Mouse (Mus musculus): ENCODE data around the gene Uhrf1. TPM values are rescaled to one million over a fixed set of nuclear protein-coding genes. Genes with fewer than 3 reads are reported as not detected.

Uhrf1 gene
- polyA plus RNA-seq, 1 experiment from 2014 or later = 21.5 TPM

GRCm38 (mm10) chr17:56337190-56337589, 34.1 kb downstream of the Uhrf1 start:
- no peak overlapping the region for H3K9ac ChIP-seq (replicated peaks; ENCODE audit: low read length)
- peak; percentile 61 for DNase-seq
- H3K36me3 ChIP-seq (ENCODE audit: control insufficient read depth, insufficient read depth, low read length) = 0 out of 2 replicates have a peak, but pooled peaks cover 5% of the 10 kb centered on the region
- H3K4me1 ChIP-seq (ENCODE audit: control insufficient read depth, insufficient read depth, low read length) = peaks cover 6% of the 10 kb centered on the region; the same call in 1 of the 2 replicates
- no peak for ATAC-seq (ENCODE audit: low FRiP score, low TSS enrichment)
- no peak overlapping the region for H3K4me3 ChIP-seq (replicated peaks; ENCODE audit: low read depth, low read length)
- H3K27ac ChIP-seq (replicated peaks; ENCODE audit: low read depth, low read length) = no peak overlapping the region
- no peaks in the 10 kb centered on the region for H3K27me3 ChIP-seq (ENCODE audit: control insufficient read depth, insufficient read depth, low read length)
- 61% methylated on average over 4 of the region's 4 CpGs for WGBS
- no peaks in the 10 kb centered on the region for H3K9me3 ChIP-seq (ENCODE audit: control insufficient read depth, low read length)
- H3K4me2 ChIP-seq (ENCODE audit: low read length) = no peak overlapping the region

GRCm38 (mm10) chr17:56337791-56338190, 34.7 kb downstream of the Uhrf1 start:
- no peak overlapping the region for H3K4me2 ChIP-seq (ENCODE audit: low read length)
- no peak for ATAC-seq (ENCODE audit: low FRiP score, low TSS enrichment)
- 98% methylated on average over 6 of the region's 6 CpGs for WGBS

GRCm38 (mm10) chr17:56338909-56339308, 35.8 kb downstream of the Uhrf1 start:
- ATAC-seq (ENCODE audit: low FRiP score, low TSS enrichment) (no peak), DNase-seq (no peak)
- peaks cover 6% of the 10 kb centered on the region; the same call in 1 of the 2 replicates for H3K4me1 ChIP-seq (ENCODE audit: control insufficient read depth, insufficient read depth, low read length)
- no peaks in the 10 kb centered on the region for H3K27me3 ChIP-seq (ENCODE audit: control insufficient read depth, insufficient read depth, low read length)
- H3K4me3 ChIP-seq (replicated peaks; ENCODE audit: low read depth, low read length) = no peak overlapping the region
- no peak overlapping the region for H3K4me2 ChIP-seq (ENCODE audit: low read length)
- no peak overlapping the region for H3K27ac ChIP-seq (replicated peaks; ENCODE audit: low read depth, low read length)
- 0 out of 2 replicates have a peak, but pooled peaks cover 3% of the 10 kb centered on the region for H3K36me3 ChIP-seq (ENCODE audit: control insufficient read depth, insufficient read depth, low read length)
- no peaks in the 10 kb centered on the region for H3K9me3 ChIP-seq (ENCODE audit: control insufficient read depth, low read length)
- 59% methylated on average over 4 of the region's 4 CpGs for WGBS
- no peak overlapping the region for H3K9ac ChIP-seq (replicated peaks; ENCODE audit: low read length)

More at GRCm38 (mm10) chr17:56337791-56338190, 34.7 kb downstream of the Uhrf1 start:
- Histone ChIP-seq H3K4me1 (ENCODE audit: control insufficient read depth, insufficient read depth, low read length) (peaks cover 6% of the 10 kb centered on the region; the same call in 1 of the 2 replicates), H3K4me3 (replicated peaks; ENCODE audit: low read depth, low read length) (no peak overlapping the region), H3K27me3 (ENCODE audit: control insufficient read depth, insufficient read depth, low read length) (no peaks in the 10 kb centered on the region), H3K27ac (replicated peaks; ENCODE audit: low read depth, low read length) (no peak overlapping the region), H3K36me3 (ENCODE audit: control insufficient read depth, insufficient read depth, low read length) (0 out of 2 replicates have a peak, but pooled peaks cover 5% of the 10 kb centered on the region), H3K9me3 (ENCODE audit: control insufficient read depth, low read length) (no peaks in the 10 kb centered on the region), H3K9ac (replicated peaks; ENCODE audit: low read length) (no peak overlapping the region)
- DNase-seq = no peak

- H3K4me1 ChIP-seq (ENCODE audit: control insufficient read depth, insufficient read depth, low read length) = peaks cover 6% of the 10 kb centered on the region; the same call in 1 of the 2 replicates
- DNase-seq (no peak), ATAC-seq (ENCODE audit: low FRiP score, low TSS enrichment) (no peak)
- H3K36me3 ChIP-seq (ENCODE audit: control insufficient read depth, insufficient read depth, low read length) = 0 out of 2 replicates have a peak, but pooled peaks cover 6% of the 10 kb centered on the region
- H3K27ac ChIP-seq (replicated peaks; ENCODE audit: low read depth, low read length) = no peak overlapping the region
- no peaks in the 10 kb centered on the region for H3K9me3 ChIP-seq (ENCODE audit: control insufficient read depth, low read length)
- no peak overlapping the region for H3K9ac ChIP-seq (replicated peaks; ENCODE audit: low read length)
- no peak overlapping the region for H3K4me2 ChIP-seq (ENCODE audit: low read length)
- no peaks in the 10 kb centered on the region for H3K27me3 ChIP-seq (ENCODE audit: control insufficient read depth, insufficient read depth, low read length)
- H3K4me3 ChIP-seq (replicated peaks; ENCODE audit: low read depth, low read length) = no peak overlapping the region
Observed at GRCm38 (mm10) chr17:56340717-56341116, 37.6 kb downstream of the Uhrf1 start.

GRCm38 (mm10) chr17:56343466-56343865, 40.3 kb downstream of the Uhrf1 start:
- ATAC-seq (ENCODE audit: low FRiP score, low TSS enrichment) (no peak), DNase-seq (no peak)
- H3K4me2 ChIP-seq (ENCODE audit: low read length) = no peak overlapping the region
- 0 out of 2 replicates have a peak, but pooled peaks cover 6% of the 10 kb centered on the region for H3K36me3 ChIP-seq (ENCODE audit: control insufficient read depth, insufficient read depth, low read length)
- 83% methylated on average over 3 of the region's 3 CpGs for WGBS
- no peaks in the 10 kb centered on the region for H3K9me3 ChIP-seq (ENCODE audit: control insufficient read depth, low read length)
- no peaks in the 10 kb centered on the region for H3K27me3 ChIP-seq (ENCODE audit: control insufficient read depth, insufficient read depth, low read length)
- H3K4me3 ChIP-seq (replicated peaks; ENCODE audit: low read depth, low read length) = no peak overlapping the region
- no peak overlapping the region for H3K9ac ChIP-seq (replicated peaks; ENCODE audit: low read length)
- H3K4me1 ChIP-seq (ENCODE audit: control insufficient read depth, insufficient read depth, low read length) = no peaks in the 10 kb centered on the region
- H3K27ac ChIP-seq (replicated peaks; ENCODE audit: low read depth, low read length) = no peak overlapping the region

GRCm38 (mm10) chr17:56345364-56345763, 42.2 kb downstream of the Uhrf1 start:
- Histone ChIP-seq H3K9me3 (ENCODE audit: control insufficient read depth, low read length) (no peaks in the 10 kb centered on the region), H3K4me2 (ENCODE audit: low read length) (no peak overlapping the region), H3K9ac (replicated peaks; ENCODE audit: low read length) (no peak overlapping the region), H3K27me3 (ENCODE audit: control insufficient read depth, insufficient read depth, low read length) (no peaks in the 10 kb centered on the region), H3K36me3 (ENCODE audit: control insufficient read depth, insufficient read depth, low read length) (0 out of 2 replicates have a peak, but pooled peaks cover 3% of the 10 kb centered on the region), H3K4me3 (replicated peaks; ENCODE audit: low read depth, low read length) (no peak overlapping the region), H3K27ac (replicated peaks; ENCODE audit: low read depth, low read length) (no peak overlapping the region), H3K4me1 (ENCODE audit: control insufficient read depth, insufficient read depth, low read length) (no peaks in the 10 kb centered on the region)
- DNase-seq (no peak), ATAC-seq (ENCODE audit: low FRiP score, low TSS enrichment) (no peak)
- WGBS = 89% methylated on average over 2 of the region's 2 CpGs

- 77% methylated on average over 4 of the region's 4 CpGs for WGBS
- H3K4me3 ChIP-seq (replicated peaks; ENCODE audit: low read depth, low read length) = no peak overlapping the region
- ATAC-seq (ENCODE audit: low FRiP score, low TSS enrichment) = no peak
- no peaks in the 10 kb centered on the region for H3K27me3 ChIP-seq (ENCODE audit: control insufficient read depth, insufficient read depth, low read length)
- H3K9ac ChIP-seq (replicated peaks; ENCODE audit: low read length) = no peak overlapping the region
- no peaks in the 10 kb centered on the region for H3K4me1 ChIP-seq (ENCODE audit: control insufficient read depth, insufficient read depth, low read length)
- H3K9me3 ChIP-seq (ENCODE audit: control insufficient read depth, low read length) = no peaks in the 10 kb centered on the region
- DNase-seq = no peak
- H3K27ac ChIP-seq (replicated peaks; ENCODE audit: low read depth, low read length) = no peak overlapping the region
- H3K36me3 ChIP-seq (ENCODE audit: control insufficient read depth, insufficient read depth, low read length) = peaks cover 22% of the 10 kb centered on the region
- no peak overlapping the region for H3K4me2 ChIP-seq (ENCODE audit: low read length)
Observed at GRCm38 (mm10) chr17:56348128-56348527, 45.0 kb downstream of the Uhrf1 start.

- Histone ChIP-seq H3K4me1 (ENCODE audit: control insufficient read depth, insufficient read depth, low read length) (no peaks in the 10 kb centered on the region), H3K4me3 (replicated peaks; ENCODE audit: low read depth, low read length) (no peak overlapping the region), H3K27ac (replicated peaks; ENCODE audit: low read depth, low read length) (no peak overlapping the region), H3K9me3 (ENCODE audit: control insufficient read depth, low read length) (no peaks in the 10 kb centered on the region), H3K9ac (replicated peaks; ENCODE audit: low read length) (no peak overlapping the region), H3K4me2 (ENCODE audit: low read length) (no peak overlapping the region), H3K27me3 (ENCODE audit: control insufficient read depth, insufficient read depth, low read length) (no peaks in the 10 kb centered on the region), H3K36me3 (ENCODE audit: control insufficient read depth, insufficient read depth, low read length) (peaks cover 27% of the 10 kb centered on the region)
- DNase-seq (no peak), ATAC-seq (ENCODE audit: low FRiP score, low TSS enrichment) (no peak)
Observed at GRCm38 (mm10) chr17:56348586-56348985, 45.5 kb downstream of the Uhrf1 start.

GRCm38 (mm10) chr17:56350694-56351093, 47.6 kb downstream of the Uhrf1 start:
- 33% methylated on average over 2 of the region's 2 CpGs for WGBS
- peak; percentile 53; the same call in 1 of the 2 replicates for ATAC-seq (ENCODE audit: low FRiP score, low TSS enrichment)
- no peak overlapping the region for H3K4me3 ChIP-seq (replicated peaks; ENCODE audit: low read depth, low read length)
- DNase-seq = peak; percentile 85
- no peak overlapping the region for H3K4me2 ChIP-seq (ENCODE audit: low read length)
- H3K4me1 ChIP-seq (ENCODE audit: control insufficient read depth, insufficient read depth, low read length) = no peaks in the 10 kb centered on the region
- H3K27ac ChIP-seq (replicated peaks; ENCODE audit: low read depth, low read length) = no peak overlapping the region
- H3K9ac ChIP-seq (replicated peaks; ENCODE audit: low read length) = no peak overlapping the region
- H3K36me3 ChIP-seq (ENCODE audit: control insufficient read depth, insufficient read depth, low read length) = peaks cover 44% of the 10 kb centered on the region
- no peaks in the 10 kb centered on the region for H3K27me3 ChIP-seq (ENCODE audit: control insufficient read depth, insufficient read depth, low read length)
- H3K9me3 ChIP-seq (ENCODE audit: control insufficient read depth, low read length) = no peaks in the 10 kb centered on the region

Data from midbrain, embryonic 14.5 days (tissue).